Mouse (Mus musculus) urinary bladder, adult 18-20 months (tissue): ENCODE results near the gene Fam117b.

Experiments used
- DNase-seq, 2 experiments: peaks; one replicate each; pipeline ENCODE4 v3.0.0; 2022; ENCODE audit warnings: low spot score in 2 of 2, mixed read lengths in 2 of 2

Fam117b gene

GRCm38 (mm10) chr1:59967291-59967690 is 54.5 kb downstream of the Fam117b start:
- DNase-seq = no peak

GRCm38 (mm10) chr1:59986626-59987025 is 73.8 kb downstream of the Fam117b start:
- no peak for DNase-seq

GRCm38 (mm10) chr1:59987399-59988040 is 74.7 kb downstream of the Fam117b start:
- DNase-seq = no peak

DNA sequence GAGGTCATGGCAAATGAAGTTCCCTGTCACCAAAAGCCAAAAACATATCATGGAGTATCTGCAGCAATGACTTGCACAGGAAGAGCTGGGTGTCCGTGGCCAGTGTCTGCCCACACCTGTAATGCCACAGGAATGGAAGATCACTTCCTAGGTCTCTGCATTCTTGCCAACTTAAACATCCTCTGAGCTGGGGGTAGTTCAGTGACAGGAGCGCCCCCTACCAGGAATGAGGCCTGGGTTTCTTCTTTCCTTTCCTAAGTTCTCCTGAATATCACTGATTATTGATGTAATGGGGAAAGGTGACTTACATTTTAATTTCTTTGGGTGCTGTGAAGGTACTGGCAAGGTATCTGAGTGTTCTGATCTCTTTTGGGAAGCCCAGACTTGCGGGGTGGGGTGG is 82.8 kb downstream of the Fam117b start:
- no peak for DNase-seq

DNA sequence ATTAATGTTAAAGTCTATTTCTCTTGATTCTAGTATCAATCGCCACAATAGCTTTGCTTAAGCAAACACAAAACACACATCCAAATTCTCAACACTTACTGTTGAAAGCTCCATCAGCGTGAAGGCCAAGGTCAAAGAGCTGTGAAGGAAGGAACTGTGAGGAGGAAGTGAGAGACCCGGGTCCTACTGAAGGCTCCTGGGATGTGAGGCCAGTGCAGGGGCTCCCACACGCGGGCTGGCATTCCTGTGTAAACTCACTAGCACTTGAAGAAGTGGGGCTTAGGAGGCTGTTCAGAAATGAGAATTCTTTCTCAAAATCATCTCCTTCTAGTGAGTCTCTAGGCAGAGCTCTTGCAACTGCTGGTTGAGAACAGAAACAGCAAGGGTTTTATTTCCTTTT is 84.5 kb downstream of the Fam117b start:
- no peak for DNase-seq

DNA sequence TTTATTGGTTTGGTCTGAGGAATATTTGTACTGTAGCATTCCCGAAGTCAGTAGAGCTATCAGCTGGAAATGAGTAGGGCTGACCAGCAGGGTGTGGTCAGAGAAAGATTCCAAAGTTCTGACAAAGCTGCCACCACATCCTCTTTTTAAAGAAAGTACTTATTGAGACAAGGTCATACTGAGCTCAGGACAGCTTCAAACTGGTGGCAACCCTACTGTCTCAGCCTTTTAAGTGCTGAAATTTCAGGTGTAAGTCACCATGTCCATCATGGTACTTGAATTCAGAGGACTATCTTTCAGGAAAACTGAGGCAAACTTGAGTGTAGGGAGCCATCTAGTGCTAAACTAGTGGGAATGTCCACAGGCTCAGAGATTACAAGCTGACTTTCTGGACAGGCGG is 87.5 kb downstream of the Fam117b start:
- DNase-seq = no peak

DNA sequence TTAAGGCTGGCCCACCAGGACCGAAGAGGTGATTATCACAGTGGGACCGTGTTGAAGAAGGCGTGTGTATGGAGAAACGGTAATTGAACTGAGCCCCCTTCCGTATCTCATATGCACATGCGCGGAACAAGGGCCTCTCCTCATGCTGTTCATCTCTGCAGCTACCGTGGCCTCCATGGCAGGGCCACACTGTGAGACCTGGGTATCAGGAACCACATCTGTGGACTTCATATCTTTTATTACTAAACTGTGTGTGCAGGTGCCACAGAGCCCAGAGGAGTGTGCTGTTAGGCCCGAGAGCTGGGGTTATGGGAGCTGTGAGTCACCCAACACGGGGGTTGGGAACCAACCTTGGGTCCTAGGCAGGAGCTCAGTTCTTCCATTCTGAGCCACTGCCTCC is 94.5 kb downstream of the Fam117b start:
- no peak for DNase-seq

GRCm38 (mm10) chr1:60008743-60009142 is 95.9 kb downstream of the Fam117b start:
- no peak for DNase-seq

GRCm38 (mm10) chr1:60013779-60014178 is 101.0 kb downstream of the Fam117b start:
- no peak for DNase-seq

GRCm38 (mm10) chr1:60015511-60015910 is 102.7 kb downstream of the Fam117b start:
- DNase-seq = no peak

DNA sequence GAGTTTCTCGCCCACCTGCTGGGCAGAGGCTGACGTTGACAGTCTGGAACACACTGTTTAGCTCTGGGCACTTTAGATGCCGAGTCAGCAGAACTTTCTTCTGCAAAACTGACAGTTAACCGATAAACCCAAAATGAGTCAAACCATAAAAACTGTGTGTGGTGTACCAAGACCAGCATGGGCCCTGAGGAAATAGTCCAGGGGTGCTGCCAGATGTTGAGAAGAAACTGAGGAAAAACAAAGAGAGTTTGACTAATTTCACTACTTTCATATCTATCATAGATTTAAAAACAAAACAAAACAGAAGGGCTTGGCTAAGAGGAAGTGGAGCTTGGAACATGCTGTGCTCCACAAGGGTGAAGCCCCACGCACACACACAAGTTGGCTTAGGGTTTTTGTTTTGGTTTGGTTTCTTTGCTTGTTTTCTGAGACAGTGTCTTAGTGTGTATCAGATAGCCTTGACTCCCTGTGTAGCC is 103.4 kb downstream of the Fam117b start:
- DNase-seq = no peak

DNA sequence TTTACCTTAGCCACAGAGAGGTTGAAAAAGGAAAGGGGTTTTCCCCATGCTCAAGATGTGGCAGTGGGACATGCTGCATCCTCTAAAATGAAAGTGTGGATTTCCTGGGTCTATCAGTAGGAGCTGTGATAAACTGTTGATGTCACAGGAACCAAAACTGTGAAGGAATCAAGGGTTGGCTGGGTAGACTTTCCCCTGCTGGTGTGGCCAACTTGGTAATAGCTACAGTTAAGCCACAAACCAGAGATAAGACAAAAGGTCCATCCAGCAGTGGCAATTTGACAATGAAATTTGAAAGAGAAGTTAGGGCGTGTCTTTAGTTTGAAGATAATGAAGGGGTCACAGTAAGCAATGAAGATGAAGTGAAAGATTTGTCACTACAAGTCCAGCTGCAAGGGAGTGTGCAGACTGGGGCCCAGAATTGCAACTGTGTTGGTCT is 104.2 kb downstream of the Fam117b start:
- DNase-seq = no peak
